Mouse (Mus musculus): Measurements from ENCODE around the gene Ppt1.

GRCm38 (mm10) chr4:122811824-122812223 is 24.2 kb upstream of the Ppt1 start:
- no peak; the same call in 1 of the 2 replicates for TF ChIP-seq TCF12 (IDR thresholded peaks at IDR 0.05; ENCODE audit: low read depth, low read length)
- TF ChIP-seq POLR2A (IDR thresholded peaks at IDR 0.05; ENCODE audit: control insufficient read depth in 1 of 2, insufficient read depth in 1 of 2, low read depth in 1 of 2, low read length in 2 of 2, poor library complexity in 1 of 2): no peak
- TF ChIP-seq RCOR1 (IDR thresholded peaks at IDR 0.05; ENCODE audit: low read depth, low read length): no peak
- TF ChIP-seq CHD2 (IDR thresholded peaks at IDR 0.05; ENCODE audit: low read length): no peak
- TF ChIP-seq USF2 (IDR thresholded peaks at IDR 0.05; ENCODE audit: borderline replicate concordance in 1 of 2, insufficient read depth in 1 of 2, low read depth in 1 of 2, low read length in 2 of 2): no peak
- peak; percentile 24 to 74; a peak in 3 of 4 replicates for TF ChIP-seq EP300 (IDR thresholded peaks at IDR 0.05; ENCODE audit: low read depth in 1 of 2, low read length in 2 of 2)
- TF ChIP-seq JUND (IDR thresholded peaks at IDR 0.05; ENCODE audit: low read depth, low read length): no peak
- no peak for TF ChIP-seq MAFK (IDR thresholded peaks at IDR 0.05; ENCODE audit: borderline replicate concordance, low read depth, low read length)
- no peak for TF ChIP-seq MAX (IDR thresholded peaks at IDR 0.05; ENCODE audit: low read length)
- no peak for TF ChIP-seq NRF1 (IDR thresholded peaks at IDR 0.05; ENCODE audit: insufficient read depth, low read depth, low read length, poor library complexity, severe bottlenecking)
- no peak for TF ChIP-seq USF1 (IDR thresholded peaks at IDR 0.05; ENCODE audit: low read depth, low read length)
- TF ChIP-seq CTCF (IDR thresholded peaks at IDR 0.05 in 2 of 3, conservative IDR thresholded peaks at IDR 0.05 in 1 of 3; ENCODE audit: control insufficient read depth in 1 of 3, insufficient read depth in 1 of 3, low read depth in 2 of 3, low read length in 3 of 3, poor library complexity in 1 of 3, severe bottlenecking in 1 of 3): no peak
- no peak for TF ChIP-seq MXI1 (IDR thresholded peaks at IDR 0.05; ENCODE audit: low read depth, low read length)
